Mouse (Mus musculus) forebrain, embryonic 12.5 days (tissue): ENCODE measurements around the gene Pwp2. TPM values are rescaled to one million over a fixed set of nuclear protein-coding genes. Genes with fewer than 3 reads are reported as not detected.

Experiments used
- ATAC-seq: fragments of 200-750 bp; cut with Nextera tagmentation; 2 replicates; pipeline ENCODE4 v1.8.0; 2017; ENCODE audit warnings: moderate TSS enrichment; ENCODE audit not compliant: low FRiP score
- H3K27ac ChIP-seq: fragments of 300-500 bp; sonication (generic); 2 replicates; pipeline ENCODE4 v1.5.1; 2016; ENCODE audit warnings: mild to moderate bottlenecking
- H3K27me3 ChIP-seq: fragments of 300-500 bp; sonication (generic); 2 replicates; pipeline ENCODE4 v1.6.1; 2016; ENCODE audit warnings: mild to moderate bottlenecking
- H3K36me3 ChIP-seq: fragments of 300-500 bp; sonication (generic); replicated peaks from 2 replicates; pipeline ENCODE4 v1.6.1; 2016; ENCODE audit warnings: mild to moderate bottlenecking
- H3K4me1 ChIP-seq: fragments of 300-500 bp; sonication (generic); 2 replicates; pipeline ENCODE4 v1.6.1; 2016
- H3K4me2 ChIP-seq: fragments of 300-500 bp; sonication (generic); 2 replicates; pipeline ENCODE4 v1.6.1; 2016; ENCODE audit warnings: mild to moderate bottlenecking, moderate library complexity
- H3K4me3 ChIP-seq: fragments of 300-500 bp; sonication (generic); replicated peaks from 2 replicates; pipeline ENCODE4 v1.5.1; 2016; ENCODE audit warnings: mild to moderate bottlenecking
- H3K9ac ChIP-seq: fragments of 300-500 bp; sonication (generic); 2 replicates; pipeline ENCODE4 v1.6.1; 2016; ENCODE audit warnings: mild to moderate bottlenecking
- H3K9me3 ChIP-seq: fragments of 300-500 bp; sonication (generic); 2 replicates; pipeline ENCODE4 v1.6.1; 2016
- WGBS: fragments of 180-500 bp; shearing (Covaris S2); methylation state at CpG from one replicate; pipeline ENCODE4 v1.1.7; 2016; 5-methylcytosine and 5-hydroxymethylcytosine counted together
- polyA plus RNA-seq: library from polyadenylated mRNA; unstranded; fragments of >200 nt; fragmentation: Nextera tagmentation; extraction: Ambion mirVana; gene quantifications from 2 replicates; pipeline ENCODE4 v1.2.1, GENCODE M21; 2016

The Pwp2 gene
- polyA plus RNA-seq = 22.3 and 26.7 TPM in 2 replicates

GRCm38 (mm10) chr10:78184531-78185380 lies at the start of gene Pwp2:
Gene Pwp2 (minus strand): TSS chr10:78185149.
- 2% methylated on average over 47 of the region's 47 CpGs for WGBS

GRCm38 (mm10) chr10:78233756-78234155 lies 48.8 kb upstream of the Pwp2 start:
- no peak overlapping the region for H3K4me2 ChIP-seq
- no peak overlapping the region for H3K27ac ChIP-seq
- no peaks in the 10 kb centered on the region for H3K4me1 ChIP-seq
- no peak overlapping the region for H3K4me3 ChIP-seq
- ATAC-seq = no peak
- WGBS = 94% methylated on average over 6 of the region's 6 CpGs
- H3K9me3 ChIP-seq = no peaks in the 10 kb centered on the region
- peaks cover 13% of the 10 kb centered on the region; the same call in 1 of the 2 replicates for H3K36me3 ChIP-seq
- H3K27me3 ChIP-seq = no peaks in the 10 kb centered on the region
- no peak overlapping the region for H3K9ac ChIP-seq

More at GRCm38 (mm10) chr10:78184531-78185380, at the start of gene Pwp2:
- Histone ChIP-seq H3K27ac (peak within 1 kb of the TSS; percentile 61; the same call in 1 of the 2 replicates), H3K4me1 (peaks cover 15% of the 10 kb centered on the region), H3K36me3 (peaks cover 58% of the 10 kb centered on the region), H3K4me3 (peak within 1 kb of the TSS; percentile 68), H3K27me3 (no peaks in the 10 kb centered on the region), H3K4me2 (peak within 1 kb of the TSS; percentile 97), H3K9ac (peak within 1 kb of the TSS; percentile 62), H3K9me3 (no peaks in the 10 kb centered on the region)
- peak; percentile 95 for ATAC-seq

- Histone ChIP-seq H3K4me1 (no peaks in the 10 kb centered on the region), H3K4me2 (no peak overlapping the region), H3K27me3 (no peaks in the 10 kb centered on the region), H3K9me3 (no peaks in the 10 kb centered on the region), H3K9ac (no peak overlapping the region), H3K36me3 (peaks cover 19% of the 10 kb centered on the region), H3K4me3 (no peak overlapping the region), H3K27ac (no peak overlapping the region)
- ATAC-seq = no peak
- WGBS = 95% methylated on average over 5 of the region's 5 CpGs
These were observed 48.2 kb upstream of the Pwp2 start for GRCm38 (mm10) chr10:78233161-78233560.

DNA sequence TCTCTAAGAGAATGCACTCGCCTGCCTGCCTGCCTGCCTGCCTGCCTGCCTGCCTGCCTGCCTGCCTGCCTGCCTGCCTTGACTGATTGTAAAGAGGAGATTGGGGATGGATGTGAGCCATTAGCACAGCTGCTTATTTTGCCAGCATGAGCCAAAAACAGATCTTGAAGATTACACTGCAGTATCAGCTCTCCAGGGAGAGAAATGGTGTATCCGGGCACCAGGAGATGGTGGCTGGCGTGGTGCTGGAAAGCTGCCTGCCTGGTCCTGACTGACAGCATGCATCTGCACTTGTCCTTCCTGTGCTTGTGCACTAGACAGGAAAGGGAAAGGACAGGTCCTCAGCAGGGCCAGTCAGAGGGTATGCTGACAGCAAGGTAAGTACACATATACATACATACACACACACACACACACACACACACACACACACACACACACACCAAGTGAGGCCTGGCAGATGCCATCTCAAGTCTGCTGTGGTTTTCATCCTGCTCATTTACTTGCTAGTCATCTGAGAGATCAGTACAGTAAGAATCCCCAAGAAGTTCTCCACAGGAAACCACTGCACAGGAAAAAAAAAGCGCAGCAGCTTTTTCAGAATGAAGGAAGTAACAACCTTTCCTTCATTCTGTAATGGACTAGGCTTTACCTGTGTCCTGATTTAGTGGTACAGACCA lies 47.5 kb upstream of the Pwp2 start:
- WGBS = 98% methylated on average over 4 of the region's 4 CpGs
- no peak overlapping the region for H3K4me2 ChIP-seq
- no peaks in the 10 kb centered on the region for H3K9me3 ChIP-seq
- H3K4me3 ChIP-seq = no peak overlapping the region
- H3K36me3 ChIP-seq = peaks cover 24% of the 10 kb centered on the region
- no peak overlapping the region for H3K27ac ChIP-seq
- no peak for ATAC-seq
- H3K4me1 ChIP-seq = no peaks in the 10 kb centered on the region
- no peak overlapping the region for H3K9ac ChIP-seq
- no peaks in the 10 kb centered on the region for H3K27me3 ChIP-seq

DNA sequence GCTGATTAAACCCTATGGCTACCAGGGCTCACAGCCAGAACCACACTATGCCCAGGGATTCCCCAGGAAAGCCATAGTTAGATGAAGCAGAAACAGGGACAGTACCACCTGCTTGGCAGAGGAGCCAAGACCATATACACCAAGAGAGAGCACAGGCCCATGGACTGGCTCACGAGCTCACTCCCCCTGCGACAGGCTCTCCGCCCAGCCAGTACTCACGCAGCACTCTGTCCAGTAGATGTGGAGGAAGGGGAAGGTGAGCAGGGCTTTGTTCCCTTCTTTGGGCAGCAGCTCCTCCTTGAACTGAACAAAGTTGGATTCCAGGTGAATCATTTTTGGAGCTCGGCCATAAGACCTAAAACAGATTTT lies 43.6 kb upstream of the Pwp2 start:
- no peak for ATAC-seq
- Histone ChIP-seq H3K27ac (no peak overlapping the region), H3K9me3 (no peaks in the 10 kb centered on the region), H3K4me1 (no peaks in the 10 kb centered on the region), H3K27me3 (no peaks in the 10 kb centered on the region), H3K36me3 (peaks cover 33% of the 10 kb centered on the region), H3K9ac (no peak overlapping the region), H3K4me3 (no peak overlapping the region), H3K4me2 (no peak overlapping the region)
- 88% methylated on average over 5 of the region's 5 CpGs for WGBS

DNA sequence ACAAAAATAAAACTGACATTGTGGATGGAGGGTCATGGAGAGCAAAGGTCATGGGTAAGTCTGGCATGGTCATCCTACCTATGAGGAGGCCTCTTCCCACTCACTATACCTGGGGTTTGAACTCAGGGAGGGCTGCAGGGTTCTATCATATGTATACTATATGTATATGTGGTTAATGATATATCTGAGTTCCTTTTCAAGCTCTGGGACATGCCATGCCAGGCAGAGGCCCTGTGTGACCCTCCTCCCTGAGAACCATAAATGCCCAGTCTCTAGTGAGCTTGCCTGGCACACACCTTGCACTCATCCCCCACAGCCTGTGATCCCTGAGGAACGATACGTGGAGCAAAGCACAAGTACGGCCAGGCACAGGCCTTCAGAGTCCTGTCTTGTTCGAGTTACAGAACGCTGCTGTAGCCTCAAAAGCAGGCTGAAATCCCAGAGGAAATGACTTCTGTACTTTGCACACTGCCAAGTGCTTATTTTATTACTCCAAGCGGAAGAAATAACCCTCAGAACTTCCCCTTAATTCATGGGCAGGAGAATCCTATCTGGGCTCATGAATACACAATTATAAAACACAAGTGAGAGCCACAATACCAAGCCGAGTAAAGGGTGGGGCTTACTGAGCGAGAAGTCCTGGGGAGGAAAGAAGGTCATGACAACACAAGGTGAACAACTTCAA lies 43.1 kb upstream of the Pwp2 start:
- Histone ChIP-seq H3K4me2 (no peak overlapping the region), H3K4me3 (no peak overlapping the region), H3K27me3 (no peaks in the 10 kb centered on the region), H3K9me3 (no peaks in the 10 kb centered on the region), H3K9ac (no peak overlapping the region), H3K27ac (no peak overlapping the region), H3K36me3 (peaks cover 33% of the 10 kb centered on the region), H3K4me1 (no peaks in the 10 kb centered on the region)
- 88% methylated on average over 8 of the region's 8 CpGs for WGBS
- no peak for ATAC-seq

DNA sequence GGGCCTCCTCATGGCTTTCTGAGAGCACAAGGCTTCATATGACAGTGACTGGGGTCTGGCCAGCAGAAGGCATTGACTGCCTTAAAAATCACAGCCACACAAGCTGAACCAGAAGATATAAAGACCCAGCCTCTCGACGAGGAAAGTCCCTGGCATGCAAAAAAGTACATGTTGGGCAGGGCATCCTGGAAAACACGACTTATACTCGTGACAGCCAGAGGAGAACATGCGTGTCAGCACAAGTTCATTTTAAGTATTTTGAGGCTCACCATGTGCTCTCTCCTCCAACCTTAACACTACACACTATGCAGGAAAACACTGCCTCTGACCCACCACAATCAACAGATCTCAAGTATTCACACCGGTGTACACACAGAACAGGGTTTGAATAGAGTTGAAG lies 39.2 kb upstream of the Pwp2 start:
- H3K4me1 ChIP-seq = no peaks in the 10 kb centered on the region
- WGBS = 91% methylated on average over 6 of the region's 6 CpGs
- no peak for ATAC-seq
- H3K27me3 ChIP-seq = no peaks in the 10 kb centered on the region
- no peak overlapping the region for H3K9ac ChIP-seq
- H3K9me3 ChIP-seq = no peaks in the 10 kb centered on the region
- peaks cover 53% of the 10 kb centered on the region for H3K36me3 ChIP-seq
- H3K4me3 ChIP-seq = no peak overlapping the region
- no peak overlapping the region for H3K4me2 ChIP-seq
- no peak overlapping the region for H3K27ac ChIP-seq

GRCm38 (mm10) chr10:78222908-78223307 lies 38.0 kb upstream of the Pwp2 start:
- H3K27ac ChIP-seq = no peak overlapping the region
- H3K4me1 ChIP-seq = no peaks in the 10 kb centered on the region
- ATAC-seq = no peak
- 88% methylated on average over 4 of the region's 4 CpGs for WGBS
- H3K9me3 ChIP-seq = no peaks in the 10 kb centered on the region
- no peaks in the 10 kb centered on the region for H3K27me3 ChIP-seq
- H3K4me3 ChIP-seq = no peak overlapping the region
- peaks cover 54% of the 10 kb centered on the region for H3K36me3 ChIP-seq
- H3K4me2 ChIP-seq = no peak overlapping the region
- H3K9ac ChIP-seq = no peak overlapping the region

DNA sequence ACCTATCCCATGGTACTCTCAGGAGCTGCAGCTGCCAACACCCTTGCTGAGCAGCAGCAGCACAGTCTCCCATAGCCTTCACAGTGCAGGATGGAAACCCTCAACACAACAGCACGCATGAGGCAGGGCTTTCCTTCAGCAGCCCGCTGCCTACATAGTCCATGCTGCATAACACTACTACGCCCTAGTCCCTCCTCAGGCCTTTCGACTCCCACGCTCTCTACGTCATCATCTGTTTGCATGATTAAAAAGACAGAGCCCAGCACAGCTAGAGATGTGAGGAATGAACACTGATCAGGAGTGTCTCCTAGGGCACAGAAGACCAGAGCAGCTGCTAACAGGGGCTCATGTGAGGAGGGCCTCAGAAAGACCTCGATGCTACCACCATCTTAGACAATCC lies 36.4 kb upstream of the Pwp2 start:
- Histone ChIP-seq H3K4me3 (no peak overlapping the region), H3K27me3 (no peaks in the 10 kb centered on the region), H3K9me3 (no peaks in the 10 kb centered on the region), H3K4me1 (no peaks in the 10 kb centered on the region), H3K9ac (no peak overlapping the region), H3K4me2 (no peak overlapping the region), H3K27ac (no peak overlapping the region), H3K36me3 (peaks cover 64% of the 10 kb centered on the region)
- no peak for ATAC-seq
- 96% methylated on average over 7 of the region's 7 CpGs for WGBS

GRCm38 (mm10) chr10:78219528-78219927 lies 34.6 kb upstream of the Pwp2 start:
- ATAC-seq = no peak
- Histone ChIP-seq H3K4me3 (no peak overlapping the region), H3K4me2 (no peak overlapping the region), H3K27me3 (no peaks in the 10 kb centered on the region), H3K9ac (no peak overlapping the region), H3K9me3 (no peaks in the 10 kb centered on the region), H3K4me1 (no peaks in the 10 kb centered on the region), H3K36me3 (peaks cover 74% of the 10 kb centered on the region), H3K27ac (no peak overlapping the region)
- whole genome bisulfite sequencing = 89% methylated on average over 1 of the region's 1 CpGs

DNA sequence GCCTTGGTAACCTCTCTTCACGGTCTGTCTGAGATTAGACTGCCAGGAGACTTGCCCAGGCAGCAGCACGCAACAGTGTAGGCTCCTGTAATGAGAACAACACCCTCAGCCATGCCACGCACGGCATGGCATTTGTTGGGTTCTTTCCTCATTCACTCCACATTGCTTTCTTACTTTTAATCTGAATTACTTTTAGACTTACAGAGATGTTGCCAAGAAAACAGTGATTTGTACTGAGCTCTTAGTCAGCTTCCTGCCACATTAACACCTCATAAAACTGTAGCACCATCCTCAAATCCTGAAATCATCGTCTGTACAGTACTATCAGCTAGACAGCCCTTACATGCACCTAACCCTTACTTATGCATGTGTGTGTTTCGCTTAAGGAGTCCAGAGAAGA lies 33.6 kb upstream of the Pwp2 start:
- WGBS = 92% methylated on average over 6 of the region's 6 CpGs

GRCm38 (mm10) chr10:78216376-78217083 lies 31.6 kb upstream of the Pwp2 start:
- no peaks in the 10 kb centered on the region for H3K4me1 ChIP-seq
- no peaks in the 10 kb centered on the region for H3K9me3 ChIP-seq
- no peak overlapping the region for H3K4me3 ChIP-seq
- H3K27ac ChIP-seq = no peak overlapping the region
- no peak overlapping the region for H3K4me2 ChIP-seq
- H3K27me3 ChIP-seq = no peaks in the 10 kb centered on the region
- no peak for ATAC-seq
- peaks cover 93% of the 10 kb centered on the region for H3K36me3 ChIP-seq
- WGBS = 93% methylated on average over 6 of the region's 6 CpGs
- no peak overlapping the region for H3K9ac ChIP-seq

More for the DNA sequence above, 33.6 kb upstream of the Pwp2 start:
- Histone ChIP-seq H3K4me2 (no peak overlapping the region), H3K4me1 (no peaks in the 10 kb centered on the region), H3K36me3 (peaks cover 83% of the 10 kb centered on the region), H3K27me3 (no peaks in the 10 kb centered on the region), H3K9me3 (no peaks in the 10 kb centered on the region), H3K9ac (no peak overlapping the region), H3K4me3 (no peak overlapping the region), H3K27ac (no peak overlapping the region)
- no peak for ATAC-seq
